8 mouse cellular contexts compared by ENCODE assay signal in the genomic region with DNA sequence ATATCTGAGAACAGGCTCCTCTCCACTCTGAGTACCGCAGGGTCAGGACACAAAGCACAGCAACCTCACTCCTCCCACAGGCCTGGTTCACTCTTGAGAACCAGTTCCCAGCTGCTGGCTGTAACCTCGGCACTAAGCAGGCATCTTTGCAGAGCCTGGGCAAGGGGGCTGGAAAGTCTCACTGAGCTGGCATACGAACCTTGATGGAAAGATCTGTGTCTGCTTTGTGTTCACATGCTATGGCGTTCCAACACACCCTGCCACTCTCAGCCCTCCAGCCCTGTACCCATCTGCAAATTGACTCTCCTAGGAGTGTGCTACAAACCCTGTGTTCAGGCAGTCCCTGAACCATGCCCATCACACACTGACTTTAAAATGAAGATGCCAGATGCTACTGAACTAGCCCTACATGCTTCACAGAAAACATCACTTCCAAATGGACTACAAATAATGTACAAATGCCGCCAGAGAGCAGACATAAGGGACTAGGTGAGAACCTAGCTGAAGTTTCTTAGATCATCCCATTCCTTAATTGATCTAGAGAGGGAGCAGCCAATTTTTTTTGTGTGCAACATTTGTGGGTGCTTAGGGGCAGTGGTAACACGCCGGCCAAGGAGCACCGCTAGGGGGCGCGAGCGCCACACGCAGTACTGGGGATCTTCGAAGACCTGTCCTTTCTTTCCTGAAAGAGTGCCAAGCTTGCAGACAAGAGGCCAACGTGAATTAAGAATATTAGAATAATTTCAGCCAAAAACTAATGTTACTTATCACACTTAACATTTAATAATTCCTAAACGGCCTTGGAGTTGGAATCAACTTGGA. TPM values are rescaled to one million over a fixed set of nuclear protein-coding genes. Genes with fewer than 3 reads are reported as not detected.
DNase-seq lines count a peak whose midpoint lies in the region; ATAC-seq lines count a peak whose summit lies in the region.

No protein-coding gene starts in this region.

- H3K4me2 ChIP-seq in midbrain, embryonic 13.5 days (replicated peaks) = no peak overlapping the region
- no peak overlapping the region for H3K4me2 ChIP-seq in kidney, embryonic 15.5 days
- H3K4me2 ChIP-seq in liver, embryonic 11.5 days = no peak overlapping the region

- 22% methylated on average over 15 of the region's 15 CpGs for WGBS in midbrain, embryonic 10.5 days
- WGBS in midbrain, embryonic 13.5 days = 21% methylated on average over 15 of the region's 15 CpGs
- 19% methylated on average over 15 of the region's 15 CpGs for WGBS in kidney, embryonic 15.5 days
- WGBS in liver, embryonic 11.5 days = 18% methylated on average over 15 of the region's 15 CpGs

- no peaks in the 10 kb centered on the region for H3K9me3 ChIP-seq in midbrain, embryonic 10.5 days (replicated peaks)
- no peaks in the 10 kb centered on the region for H3K9me3 ChIP-seq in midbrain, embryonic 13.5 days
- H3K9me3 ChIP-seq in kidney, embryonic 15.5 days (replicated peaks) = no peaks in the 10 kb centered on the region
- no peaks in the 10 kb centered on the region for H3K9me3 ChIP-seq in liver, embryonic 11.5 days (ENCODE audit: control insufficient read depth, low read length)

- ATAC-seq in midbrain, embryonic 13.5 days = no peak
- no peak; the same call in 1 of the 2 replicates for ATAC-seq in kidney, embryonic 15.5 days (replicated peaks; ENCODE audit: low FRiP score)
- ATAC-seq in liver, embryonic 11.5 days (replicated peaks; ENCODE audit: low FRiP score) = peak; percentile 68; the same call in 1 of the 2 replicates

- H3K9ac ChIP-seq in midbrain, embryonic 13.5 days (replicated peaks) = no peak overlapping the region
- no peak overlapping the region for H3K9ac ChIP-seq in kidney, embryonic 15.5 days
- H3K9ac ChIP-seq in liver, embryonic 11.5 days (ENCODE audit: low read depth, low read length) = no peak overlapping the region

- H3K4me3 ChIP-seq in midbrain, embryonic 10.5 days = no peak overlapping the region
- H3K4me3 ChIP-seq in midbrain, embryonic 13.5 days (replicated peaks) = no peak overlapping the region
- H3K4me3 ChIP-seq in kidney, embryonic 15.5 days (replicated peaks) = no peak overlapping the region
- H3K4me3 ChIP-seq in liver, embryonic 11.5 days (ENCODE audit: low read depth, low read length) = no peak overlapping the region

- H3K4me1 ChIP-seq in midbrain, embryonic 10.5 days = no peaks in the 10 kb centered on the region
- no peaks in the 10 kb centered on the region for H3K4me1 ChIP-seq in midbrain, embryonic 13.5 days (replicated peaks)
- H3K4me1 ChIP-seq in kidney, embryonic 15.5 days = peaks cover 13% of the 10 kb centered on the region
- no peaks in the 10 kb centered on the region for H3K4me1 ChIP-seq in liver, embryonic 11.5 days (replicated peaks; ENCODE audit: control insufficient read depth, insufficient read depth, low read length)

- peak; percentile 73 for DNase-seq in midbrain, embryonic 10.5 days (ENCODE audit: low spot score)
- peak; percentile 82 to 84 for DNase-seq in cerebellum, postnatal 36 days
- DNase-seq in gastrocnemius, postnatal 4 days (ENCODE audit: low spot score in 2 of 2) = peak; percentile 80 to 89
- DNase-seq in liver, embryonic 11.5 days (ENCODE audit: low spot score) = peak; percentile 66
- DNase-seq in ovary, postnatal 10 days (ENCODE audit: low spot score) = peak; percentile 68
- peak; percentile 26 to 30 for DNase-seq in thymus, adult 18-20 months

- no peak overlapping the region for H3K27ac ChIP-seq in midbrain, embryonic 10.5 days (replicated peaks)
- no peak overlapping the region for H3K27ac ChIP-seq in midbrain, embryonic 13.5 days
- H3K27ac ChIP-seq in kidney, embryonic 15.5 days = peak overlapping the region; percentile 77; the same call in 1 of the 2 replicates
- H3K27ac ChIP-seq in liver, embryonic 11.5 days (ENCODE audit: low read depth, low read length) = no peak overlapping the region

- H3K27me3 ChIP-seq in midbrain, embryonic 10.5 days (ENCODE audit: low read depth, poor library complexity, severe bottlenecking) = peaks cover 11% of the 10 kb centered on the region; the same call in 1 of the 2 replicates
- H3K27me3 ChIP-seq in midbrain, embryonic 13.5 days = peaks cover 14% of the 10 kb centered on the region; the same call in 1 of the 2 replicates
- H3K27me3 ChIP-seq in kidney, embryonic 15.5 days = no peaks in the 10 kb centered on the region
- H3K27me3 ChIP-seq in liver, embryonic 11.5 days (replicated peaks; ENCODE audit: control insufficient read depth, insufficient read depth, low read length) = no peaks in the 10 kb centered on the region

- H3K36me3 ChIP-seq in midbrain, embryonic 10.5 days = no peaks in the 10 kb centered on the region
- no peaks in the 10 kb centered on the region for H3K36me3 ChIP-seq in midbrain, embryonic 13.5 days
- H3K36me3 ChIP-seq in kidney, embryonic 15.5 days = no peaks in the 10 kb centered on the region
- H3K36me3 ChIP-seq in liver, embryonic 11.5 days (ENCODE audit: control insufficient read depth, insufficient read depth, low read length) = no peaks in the 10 kb centered on the region

RNA-seq across cellular contexts. Expression of gene Lmbr1, which starts 11.0 kb away (rescaled TPM):
- 9.8 and 12.2 TPM in 2 replicates for polyA plus RNA-seq in midbrain, embryonic 10.5 days (2016; fragmentation: Nextera tagmentation; extraction: Ambion mirVana)
- polyA plus RNA-seq in midbrain, embryonic 13.5 days (2015; fragmentation: Nextera tagmentation; extraction: Ambion mirVana) = 28.0 and 29.9 TPM in 2 replicates
- 10 to 100 TPM; 10.4 to 11.8 TPM for total RNA-seq in gastrocnemius, postnatal 4 days (2021)
- 11.5 and 12.2 TPM in 2 replicates for polyA plus RNA-seq in kidney, embryonic 15.5 days (2015; fragmentation: Nextera tagmentation; extraction: Ambion mirVana)
- 6.5 and 6.6 TPM in 2 replicates for polyA plus RNA-seq in liver, embryonic 11.5 days (2014; fragmentation: Nextera tagmentation; extraction: Ambion mirVana)

RNA-seq across cellular contexts. Expression of gene Nom1, which starts 45.3 kb away (rescaled TPM):
- 27.7 and 33.7 TPM in 2 replicates for polyA plus RNA-seq in midbrain, embryonic 10.5 days (2016; fragmentation: Nextera tagmentation; extraction: Ambion mirVana)
- polyA plus RNA-seq in midbrain, embryonic 13.5 days (2015; fragmentation: Nextera tagmentation; extraction: Ambion mirVana) = 19.2 and 20.8 TPM in 2 replicates
- 10 to 100 TPM; 19.1 to 23.3 TPM for total RNA-seq in gastrocnemius, postnatal 4 days (2021)
- 25.9 and 29.3 TPM in 2 replicates for polyA plus RNA-seq in kidney, embryonic 15.5 days (2015; fragmentation: Nextera tagmentation; extraction: Ambion mirVana)
- 35.6 and 38.1 TPM in 2 replicates for polyA plus RNA-seq in liver, embryonic 11.5 days (2014; fragmentation: Nextera tagmentation; extraction: Ambion mirVana)

Comparison
In these comparisons a context has a peak if more than half of its experiments do, and no peak if none do; other contexts are left out.
1. DNase-seq: peak in every context shown above with its lines; median percentile 84 in gastrocnemius, postnatal 4 days; 83 in cerebellum, postnatal 36 days; 73 in midbrain, embryonic 10.5 days; 68 in ovary, postnatal 10 days; 66 in liver, embryonic 11.5 days; 28 in thymus, adult 18-20 months.